Mouse (Mus musculus) forebrain, embryonic 11.5 days (tissue): ENCODE data around the gene Hs3st1. TPM values are rescaled to one million over a fixed set of nuclear protein-coding genes. Genes with fewer than 3 reads are reported as not detected.

Experiments used
- ATAC-seq: fragments of 200-750 bp; cut with Nextera tagmentation; replicated peaks from 2 replicates; pipeline ENCODE4 v1.8.0; 2017; ENCODE audit warnings: moderate TSS enrichment; ENCODE audit not compliant: low FRiP score
- DNase-seq: peaks from one replicate; pipeline ENCODE4 v3.0.0-alpha.2; 2017; ENCODE audit warnings: low spot score
- H3K27ac ChIP-seq: fragments of 300-500 bp; sonication (generic); 2 replicates; pipeline ENCODE4 v1.5.1; 2014; ENCODE audit warnings: low read depth, low read length
- H3K27me3 ChIP-seq: fragments of 300-500 bp; sonication (generic); 2 replicates; pipeline ENCODE4 v1.6.1; 2014; ENCODE audit warnings: mild to moderate bottlenecking, low read length, mixed read lengths; ENCODE audit not compliant: control insufficient read depth, insufficient read depth
- H3K36me3 ChIP-seq: fragments of 300-500 bp; sonication (generic); 2 replicates; pipeline ENCODE4 v1.6.1; 2014; ENCODE audit warnings: mild to moderate bottlenecking, low read length, moderate library complexity, mixed read lengths; ENCODE audit not compliant: control insufficient read depth, insufficient read depth
- H3K4me1 ChIP-seq: fragments of 300-500 bp; sonication (generic); replicated peaks from 2 replicates; pipeline ENCODE4 v1.6.1; 2014; ENCODE audit warnings: low read length, mixed read lengths; ENCODE audit not compliant: control insufficient read depth, insufficient read depth
- H3K4me2 ChIP-seq: fragments of 300-500 bp; sonication (generic); 2 replicates; pipeline ENCODE4 v1.6.1; 2014; ENCODE audit warnings: low read depth, mild to moderate bottlenecking, low read length, moderate library complexity, mixed read lengths; ENCODE audit not compliant: severe bottlenecking
- H3K4me3 ChIP-seq: fragments of 300-500 bp; sonication (generic); 2 replicates; pipeline ENCODE4 v1.5.1; 2014; ENCODE audit warnings: low read depth, low read length
- H3K9ac ChIP-seq: fragments of 300-500 bp; sonication (generic); 2 replicates; pipeline ENCODE4 v1.6.1; 2014; ENCODE audit warnings: low read length
- H3K9me3 ChIP-seq: fragments of 300-500 bp; sonication (generic); 2 replicates; pipeline ENCODE4 v1.6.1; 2016; ENCODE audit warnings: low read length, mixed read lengths; ENCODE audit not compliant: control insufficient read depth
- WGBS: fragments of 180-500 bp; shearing (Covaris S2); extraction: QIAGEN DNeasy Blood & Tissue Kit; methylation state at CpG from one replicate; pipeline ENCODE4 v1.1.7; 2014; 5-methylcytosine and 5-hydroxymethylcytosine counted together
- polyA plus RNA-seq: library from polyadenylated mRNA; unstranded; fragments of >200 nt; fragmentation: Nextera tagmentation; extraction: Ambion mirVana; gene quantifications from 2 replicates; pipeline ENCODE4 v1.2.1, GENCODE M21; 2014

Gene Hs3st1
- polyA plus RNA-seq, 1 experiment from 2014 or later = 8.3 TPM

- DNase-seq (no peak), ATAC-seq (no peak)
- no peak overlapping the region for H3K4me2 ChIP-seq
- H3K4me1 ChIP-seq = no peaks in the 10 kb centered on the region
- no peaks in the 10 kb centered on the region for H3K9me3 ChIP-seq
- WGBS = 90% methylated on average over 3 of the region's 3 CpGs
- H3K9ac ChIP-seq = no peak overlapping the region
- H3K4me3 ChIP-seq = no peak overlapping the region
- H3K27ac ChIP-seq = no peak overlapping the region
- no peaks in the 10 kb centered on the region for H3K27me3 ChIP-seq
- H3K36me3 ChIP-seq = no peaks in the 10 kb centered on the region
Observed at GRCm38 (mm10) chr5:39636090-39636489, 119.2 kb downstream of the Hs3st1 start.

- H3K4me2 ChIP-seq = no peak overlapping the region
- no peaks in the 10 kb centered on the region for H3K9me3 ChIP-seq
- H3K9ac ChIP-seq = no peak overlapping the region
- ATAC-seq (no peak), DNase-seq (no peak)
- H3K4me1 ChIP-seq = no peaks in the 10 kb centered on the region
- H3K27ac ChIP-seq = no peak overlapping the region
- 91% methylated on average over 8 of the region's 8 CpGs for WGBS
- no peaks in the 10 kb centered on the region for H3K27me3 ChIP-seq
- H3K4me3 ChIP-seq = no peak overlapping the region
- no peaks in the 10 kb centered on the region for H3K36me3 ChIP-seq
Observed at GRCm38 (mm10) chr5:39634300-39635047, 120.8 kb downstream of the Hs3st1 start.

GRCm38 (mm10) chr5:39633206-39633605, 122.1 kb downstream of the Hs3st1 start:
- H3K27me3 ChIP-seq = no peaks in the 10 kb centered on the region
- no peak overlapping the region for H3K4me3 ChIP-seq
- H3K9me3 ChIP-seq = no peaks in the 10 kb centered on the region
- H3K4me1 ChIP-seq = no peaks in the 10 kb centered on the region
- no peak for ATAC-seq
- H3K27ac ChIP-seq = no peak overlapping the region
- H3K36me3 ChIP-seq = no peaks in the 10 kb centered on the region
- H3K9ac ChIP-seq = no peak overlapping the region
- no peak for DNase-seq
- no peak overlapping the region for H3K4me2 ChIP-seq
- 65% methylated on average over 1 of the region's 1 CpGs for WGBS

GRCm38 (mm10) chr5:39630841-39631240, 124.4 kb downstream of the Hs3st1 start:
- no peak overlapping the region for H3K4me2 ChIP-seq
- 97% methylated on average over 5 of the region's 5 CpGs for WGBS
- no peaks in the 10 kb centered on the region for H3K9me3 ChIP-seq
- no peak overlapping the region for H3K27ac ChIP-seq
- no peaks in the 10 kb centered on the region for H3K36me3 ChIP-seq
- no peak overlapping the region for H3K9ac ChIP-seq
- H3K4me3 ChIP-seq = no peak overlapping the region
- no peaks in the 10 kb centered on the region for H3K4me1 ChIP-seq
- no peaks in the 10 kb centered on the region for H3K27me3 ChIP-seq
- no peak for ATAC-seq
- DNase-seq = no peak

DNA sequence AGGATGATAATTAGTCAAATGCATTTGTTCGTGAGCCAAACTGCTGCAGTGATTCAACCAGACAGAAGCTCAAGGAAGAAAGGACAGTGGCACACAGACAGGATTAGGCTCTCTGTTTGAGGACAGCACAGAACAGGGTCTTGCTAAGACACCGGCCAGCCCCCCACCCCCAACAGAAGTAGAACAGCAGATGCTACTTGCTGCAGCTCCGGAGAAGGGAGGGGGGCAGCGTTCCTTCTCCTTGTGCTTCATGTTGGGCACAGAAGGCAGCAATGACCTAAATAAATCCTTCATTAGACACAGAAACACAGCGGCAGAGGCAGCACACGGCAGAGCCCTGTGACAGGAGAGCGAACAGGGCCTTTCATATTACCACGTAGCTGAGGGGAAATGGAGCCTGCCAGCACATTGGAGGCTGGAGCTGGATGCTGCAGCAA, 130.2 kb downstream of the Hs3st1 start:
- Histone ChIP-seq H3K4me3 (no peak overlapping the region), H3K4me2 (no peak overlapping the region), H3K9ac (no peak overlapping the region), H3K36me3 (no peaks in the 10 kb centered on the region), H3K27ac (no peak overlapping the region), H3K27me3 (no peaks in the 10 kb centered on the region), H3K9me3 (no peaks in the 10 kb centered on the region), H3K4me1 (no peaks in the 10 kb centered on the region; the same call in 1 of the 2 replicates)
- ATAC-seq (no peak), DNase-seq (no peak)
- WGBS = 56% methylated on average over 8 of the region's 8 CpGs

DNA sequence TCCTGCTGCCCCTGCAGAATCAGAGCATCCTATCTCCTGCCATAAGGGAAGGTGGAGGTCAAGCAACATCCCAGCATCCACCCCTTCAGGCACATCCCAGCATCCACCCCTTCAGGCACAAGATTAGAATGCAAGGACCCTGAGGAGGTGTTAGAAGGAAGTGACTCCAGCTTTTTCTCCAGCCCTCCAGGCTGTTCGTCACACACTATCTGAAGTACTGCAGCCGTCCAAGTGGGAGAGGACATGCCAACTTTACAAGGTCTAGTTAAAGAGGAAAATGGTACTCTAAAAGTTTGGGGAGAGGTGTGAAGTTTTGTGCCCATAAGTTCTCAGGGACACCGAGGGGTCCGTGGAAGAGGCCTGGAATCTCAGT, 131.1 kb downstream of the Hs3st1 start:
- WGBS = 77% methylated on average over 4 of the region's 4 CpGs
- Histone ChIP-seq H3K27me3 (no peaks in the 10 kb centered on the region), H3K4me2 (no peak overlapping the region), H3K27ac (no peak overlapping the region), H3K9ac (no peak overlapping the region), H3K4me1 (no peaks in the 10 kb centered on the region; the same call in 1 of the 2 replicates), H3K4me3 (no peak overlapping the region), H3K9me3 (no peaks in the 10 kb centered on the region), H3K36me3 (no peaks in the 10 kb centered on the region)
- no peak for DNase-seq
- ATAC-seq = no peak

DNA sequence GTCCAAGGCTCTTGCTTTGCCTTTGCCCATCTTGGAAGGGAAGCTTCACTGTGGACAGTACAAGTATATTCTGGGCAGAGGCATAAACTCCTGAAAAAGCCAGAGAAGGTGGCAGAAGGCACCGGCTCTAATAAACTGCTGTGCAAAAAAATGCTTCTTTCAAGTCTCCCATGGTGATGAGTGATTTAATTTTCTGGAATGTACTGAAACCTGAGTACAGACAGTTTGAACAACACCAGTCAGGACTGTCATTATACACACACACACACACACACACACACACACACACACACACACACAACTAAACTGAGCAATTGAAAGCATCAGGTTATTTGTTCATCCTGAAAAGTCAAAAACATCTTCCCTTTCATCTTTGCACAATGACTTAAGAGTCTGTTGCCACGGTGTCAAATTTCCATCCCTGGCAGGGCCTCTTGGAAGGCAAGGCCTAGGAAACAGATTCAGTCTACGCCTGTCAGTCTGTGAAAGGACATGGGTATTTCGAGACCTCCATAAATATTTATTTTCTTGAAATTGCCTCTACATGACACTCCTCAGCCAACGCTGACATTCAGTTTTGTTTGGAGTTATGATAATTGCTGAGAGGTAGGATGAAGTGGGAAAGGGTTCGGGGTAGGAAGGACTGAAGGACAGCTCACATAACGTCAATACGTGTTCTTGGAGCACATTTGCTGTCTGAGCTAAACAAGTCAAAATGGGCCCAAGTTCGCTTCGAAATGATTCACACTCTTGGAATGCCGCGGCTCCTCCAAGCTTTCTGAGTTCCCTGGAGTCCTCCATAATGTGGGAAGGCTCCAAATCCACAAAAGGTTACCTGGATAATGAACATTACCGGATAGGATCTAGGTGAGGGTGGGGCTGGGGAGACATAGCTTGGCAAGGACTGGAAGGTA, 131.7 kb downstream of the Hs3st1 start:
- no peaks in the 10 kb centered on the region for H3K27me3 ChIP-seq
- no peak overlapping the region for H3K9ac ChIP-seq
- ATAC-seq = no peak
- H3K4me3 ChIP-seq = no peak overlapping the region
- WGBS = 86% methylated on average over 13 of the region's 13 CpGs
- no peak overlapping the region for H3K4me2 ChIP-seq
- H3K27ac ChIP-seq = no peak overlapping the region
- no peaks in the 10 kb centered on the region for H3K9me3 ChIP-seq
- H3K4me1 ChIP-seq = no peaks in the 10 kb centered on the region; the same call in 1 of the 2 replicates
- H3K36me3 ChIP-seq = no peaks in the 10 kb centered on the region
- no peak for DNase-seq

DNA sequence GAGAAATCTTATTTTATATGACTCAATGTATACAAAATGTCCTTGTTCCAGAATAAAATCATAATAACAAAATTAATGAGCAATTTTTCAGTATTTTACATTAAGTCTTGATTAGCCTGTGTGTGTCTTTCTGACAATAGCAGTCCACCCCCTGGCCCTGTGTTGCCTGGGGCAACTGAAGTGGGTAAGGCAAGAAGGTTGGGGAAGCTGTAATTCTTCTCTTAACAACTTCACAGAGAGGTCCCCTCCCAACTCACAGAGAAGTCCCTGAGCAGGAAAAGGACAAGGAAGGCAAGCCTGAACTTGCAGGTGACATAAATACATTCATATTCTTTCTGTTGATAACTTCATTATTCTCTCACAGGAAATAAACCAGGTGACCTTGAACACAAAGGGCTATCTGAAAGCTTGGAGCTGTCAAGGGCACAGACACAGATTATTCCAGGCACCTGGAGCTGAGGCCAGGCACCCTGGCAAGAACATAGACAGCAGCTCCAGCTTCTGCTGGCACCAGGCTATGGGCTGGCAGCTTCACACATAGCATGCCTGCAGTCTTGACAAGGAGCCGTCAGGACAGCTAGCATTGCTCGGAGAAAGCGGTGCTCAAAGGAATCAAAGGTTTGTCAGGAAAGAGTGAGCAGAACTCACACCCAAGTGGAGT, 134.9 kb downstream of the Hs3st1 start:
- Histone ChIP-seq H3K36me3 (no peaks in the 10 kb centered on the region), H3K9ac (no peak overlapping the region), H3K27ac (no peak overlapping the region), H3K9me3 (no peaks in the 10 kb centered on the region), H3K27me3 (no peaks in the 10 kb centered on the region), H3K4me3 (no peak overlapping the region), H3K4me2 (no peak overlapping the region), H3K4me1 (no peaks in the 10 kb centered on the region; the same call in 1 of the 2 replicates)
- no peak for DNase-seq
- 85% methylated on average over 3 of the region's 3 CpGs for WGBS
- no peak for ATAC-seq
